Mouse (Mus musculus) frontal cortex, postnatal 36 days (tissue): Measurements from ENCODE around the gene Unc45b.

Experiments
- DNase-seq, 2 experiments: peaks; one replicate each; pipeline ENCODE4 v3.0.0; 2022; ENCODE audit warnings: low spot score in 2 of 2

The Unc45b gene

DNA sequence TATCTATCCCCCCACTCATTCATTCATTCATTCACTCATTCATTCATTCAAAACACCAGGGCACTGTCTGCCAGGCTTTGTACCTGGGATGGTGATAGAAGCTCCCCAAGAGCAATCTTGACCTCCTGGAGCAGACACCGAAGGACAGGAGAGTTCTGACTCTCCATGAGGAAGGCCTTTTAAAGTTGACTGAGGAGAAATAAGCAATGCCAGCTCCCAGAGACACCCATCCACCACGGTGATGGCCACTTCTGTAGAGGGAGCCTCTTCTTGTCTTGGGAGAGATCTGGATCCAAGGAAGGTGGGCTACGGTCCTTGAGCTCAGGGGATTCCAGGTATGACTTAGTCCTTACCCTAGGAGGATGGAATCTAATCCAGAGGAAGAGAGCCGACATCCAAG, at the start of gene Unc45b:
Unc45b (plus strand) TSS at position 301 of the 400 bp plus-strand sequence.
- no peak for DNase-seq

DNA sequence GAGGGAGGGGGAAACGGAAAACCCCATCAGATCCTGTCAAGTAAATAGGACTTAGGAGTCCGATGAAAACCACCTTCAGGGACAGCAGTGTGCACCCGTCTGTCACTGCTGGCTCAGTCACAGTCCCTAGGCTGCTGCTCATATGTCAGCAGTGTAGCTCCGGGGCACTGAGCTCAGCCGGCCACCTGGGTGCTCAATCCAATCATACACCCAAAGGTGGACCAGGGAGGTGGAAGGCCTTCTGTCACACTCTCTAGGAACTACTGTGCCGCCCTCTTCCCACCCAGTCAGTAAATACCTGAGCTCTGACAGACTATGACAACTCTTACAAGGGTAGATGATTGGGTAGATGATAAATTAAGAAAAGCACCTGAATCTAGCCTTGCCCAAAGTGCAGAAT, 49.6 kb upstream of the Unc45b start:
- DNase-seq = no peak

DNA sequence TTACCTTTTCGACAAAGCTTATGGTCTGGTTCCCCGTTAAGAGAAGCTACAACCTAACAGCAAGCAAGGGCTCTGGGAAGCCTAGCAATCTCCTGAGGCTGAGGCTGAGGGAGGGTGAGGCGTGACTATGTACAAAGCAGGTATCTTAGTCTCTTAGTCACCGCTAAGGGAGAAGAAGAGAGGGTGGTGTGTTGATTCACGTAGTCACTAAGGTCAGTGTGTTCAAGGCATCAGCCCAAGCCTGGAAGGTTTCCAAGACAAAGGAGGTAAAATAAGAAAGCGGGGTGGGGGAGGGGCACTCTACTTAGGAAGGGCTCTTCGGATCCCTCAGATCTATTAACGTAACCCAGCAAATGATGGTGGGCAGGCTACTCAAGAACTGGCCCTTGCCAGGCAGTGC, 48.8 kb upstream of the Unc45b start:
- no peak for DNase-seq

DNA sequence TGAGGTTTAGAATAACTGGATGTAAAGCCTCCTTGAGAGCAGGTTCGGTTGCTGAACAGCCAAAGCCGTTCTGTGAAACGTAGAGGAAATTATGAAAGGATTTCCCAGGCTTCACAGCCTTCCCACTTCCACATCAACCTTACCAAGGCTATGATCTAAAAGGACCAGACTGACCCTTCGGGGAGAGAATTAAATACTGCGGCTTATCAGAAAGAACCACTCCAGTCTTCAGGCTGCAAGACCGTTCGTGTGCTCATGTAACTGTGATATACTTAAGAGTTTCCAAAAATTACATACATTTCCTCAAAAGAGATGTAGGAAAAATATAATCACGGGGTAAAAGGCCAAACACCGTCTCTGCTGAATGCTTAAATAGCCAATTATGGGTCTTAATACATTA, 47.7 kb upstream of the Unc45b start:
- no peak for DNase-seq

DNA sequence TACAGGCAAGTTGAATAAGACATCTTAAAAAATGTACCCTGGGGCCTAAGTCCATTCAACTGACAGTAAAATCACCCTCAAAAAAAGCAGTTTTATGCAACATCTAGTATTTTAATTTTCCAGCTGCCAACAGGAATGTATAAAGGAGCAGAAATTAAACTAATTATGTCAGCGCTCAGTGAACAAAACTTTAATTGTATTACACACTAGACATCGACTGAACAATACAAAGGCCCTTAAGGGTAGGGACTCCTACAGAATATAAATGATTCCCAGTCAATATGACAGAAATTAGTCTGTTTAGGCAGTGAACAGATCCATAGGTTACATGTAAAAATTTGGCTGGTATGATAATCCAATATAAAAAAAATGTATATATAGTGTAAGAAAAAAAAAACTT, 47.3 kb upstream of the Unc45b start:
- DNase-seq = no peak

DNA sequence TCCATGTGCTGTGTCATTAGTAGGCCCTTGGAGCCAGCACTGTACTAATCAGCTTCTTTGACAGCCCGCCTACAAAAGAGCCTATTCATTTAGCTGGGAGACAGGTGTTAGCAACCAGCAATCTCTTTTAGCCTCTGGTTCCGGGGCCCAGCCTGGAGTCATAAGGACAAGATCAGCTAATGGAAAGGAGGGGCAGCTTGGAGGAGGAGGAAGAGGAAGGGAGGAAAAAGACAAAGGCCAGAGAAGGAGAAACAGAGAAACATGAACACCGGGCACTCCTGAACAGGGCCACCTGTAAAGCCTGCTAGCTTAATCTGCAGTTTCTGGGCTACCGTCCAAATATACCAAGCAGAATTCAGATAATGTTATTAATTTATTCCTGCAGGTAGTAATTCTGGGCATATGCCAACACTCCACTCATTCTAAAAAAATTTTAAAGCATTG, 46.8 kb upstream of the Unc45b start:
- DNase-seq = no peak

DNA sequence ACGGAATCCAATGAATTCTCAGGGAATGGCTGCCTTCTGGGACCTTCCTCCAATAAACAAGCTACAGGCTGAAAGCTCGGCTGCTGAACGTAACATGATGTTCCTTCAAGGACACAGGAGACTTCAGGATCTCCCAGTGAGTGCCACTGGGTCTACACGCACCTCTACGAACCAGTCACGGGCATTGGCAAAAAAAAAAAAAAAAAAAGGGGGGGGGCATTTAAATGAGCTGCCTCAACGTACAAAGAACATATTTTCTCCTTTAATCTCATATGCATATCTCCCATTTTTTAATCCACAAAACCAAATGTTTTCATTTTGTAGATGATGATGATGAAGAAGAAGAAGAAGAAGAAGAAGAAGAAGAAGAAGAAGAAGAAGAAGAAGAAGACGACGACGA, 44.4 kb upstream of the Unc45b start:
- DNase-seq = no peak

DNA sequence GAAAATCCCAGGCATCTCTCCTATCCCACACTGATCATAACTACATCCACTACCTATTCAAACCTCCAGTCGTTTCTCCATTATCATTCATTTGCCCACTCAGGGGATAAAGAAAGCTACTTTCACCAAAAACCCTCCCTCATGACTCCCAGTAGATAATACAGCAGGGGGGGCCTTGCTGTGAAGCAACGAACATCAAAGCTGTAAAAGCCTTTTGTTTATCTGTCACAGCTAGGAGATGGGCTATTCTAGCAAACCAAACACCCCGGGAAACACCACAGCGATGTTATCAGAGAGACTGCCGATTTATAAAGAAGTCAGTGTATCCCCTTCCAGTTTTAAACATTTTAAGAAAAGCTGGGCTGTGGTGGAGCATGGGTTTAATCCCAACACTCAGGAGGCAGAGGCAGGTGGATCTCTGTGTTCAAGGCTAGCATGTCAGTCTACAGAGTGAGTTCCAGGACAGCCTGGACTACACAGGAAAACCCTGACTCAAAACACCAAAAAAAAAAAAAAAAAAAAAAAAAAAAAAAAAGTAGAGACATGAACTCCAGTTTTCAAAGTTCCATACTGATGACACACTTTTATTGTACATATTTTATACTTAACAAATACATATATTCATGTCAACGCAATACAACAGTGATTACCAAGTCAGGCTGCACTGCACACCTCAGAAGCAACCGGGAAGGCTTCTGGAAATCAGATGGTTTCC, 43.3 kb upstream of the Unc45b start:
- DNase-seq = no peak

DNA sequence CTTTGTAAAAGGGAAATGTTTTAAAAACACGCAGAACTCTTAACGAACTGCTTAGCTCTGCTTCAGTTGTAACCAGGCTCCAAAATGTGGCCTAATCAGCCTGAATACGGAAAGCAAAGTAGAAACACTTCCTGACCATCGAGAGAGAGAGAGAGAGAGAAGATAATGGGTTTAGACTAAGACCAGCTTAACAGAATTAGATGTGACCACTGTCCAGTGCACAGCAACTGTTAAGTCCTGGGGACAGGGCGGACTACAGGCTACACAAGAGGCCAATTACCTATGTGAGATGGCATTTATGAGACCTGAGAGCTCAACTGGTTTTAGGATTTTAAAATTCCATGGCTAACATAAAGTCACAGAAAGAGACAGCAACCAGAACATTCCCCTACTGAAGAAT, 42.4 kb upstream of the Unc45b start:
- DNase-seq = no peak

DNA sequence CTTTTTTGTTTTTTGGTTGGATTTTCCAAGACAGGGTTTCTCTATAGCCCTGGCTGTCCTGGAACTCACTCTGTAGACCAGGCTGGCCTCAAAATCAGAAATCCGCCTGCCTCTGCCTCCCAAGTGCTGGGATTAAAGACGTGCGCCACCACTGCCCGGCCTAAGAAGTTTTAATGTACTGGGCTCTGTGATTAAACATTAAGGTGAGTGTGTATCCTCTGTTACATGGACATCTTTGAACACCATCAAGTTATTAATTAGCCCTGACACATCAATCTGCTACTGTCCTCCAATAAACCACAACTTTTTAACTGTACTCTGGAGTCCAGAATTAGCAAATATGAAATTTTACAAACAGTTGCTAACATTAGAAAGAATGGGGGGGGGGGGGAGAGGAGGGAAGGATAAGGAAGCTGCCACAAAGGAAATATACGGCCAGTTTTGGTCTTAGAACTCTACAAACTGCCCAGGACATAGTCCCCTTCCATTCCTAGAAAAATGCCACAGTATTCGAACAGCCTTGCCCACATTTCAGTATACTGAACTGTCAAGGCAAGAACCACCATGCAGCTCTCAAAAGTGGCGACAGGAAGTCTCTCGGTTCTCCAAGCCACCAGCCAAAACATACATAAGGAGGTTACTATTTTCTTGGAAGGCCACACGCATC, 40.7 kb upstream of the Unc45b start:
- DNase-seq = no peak

DNA sequence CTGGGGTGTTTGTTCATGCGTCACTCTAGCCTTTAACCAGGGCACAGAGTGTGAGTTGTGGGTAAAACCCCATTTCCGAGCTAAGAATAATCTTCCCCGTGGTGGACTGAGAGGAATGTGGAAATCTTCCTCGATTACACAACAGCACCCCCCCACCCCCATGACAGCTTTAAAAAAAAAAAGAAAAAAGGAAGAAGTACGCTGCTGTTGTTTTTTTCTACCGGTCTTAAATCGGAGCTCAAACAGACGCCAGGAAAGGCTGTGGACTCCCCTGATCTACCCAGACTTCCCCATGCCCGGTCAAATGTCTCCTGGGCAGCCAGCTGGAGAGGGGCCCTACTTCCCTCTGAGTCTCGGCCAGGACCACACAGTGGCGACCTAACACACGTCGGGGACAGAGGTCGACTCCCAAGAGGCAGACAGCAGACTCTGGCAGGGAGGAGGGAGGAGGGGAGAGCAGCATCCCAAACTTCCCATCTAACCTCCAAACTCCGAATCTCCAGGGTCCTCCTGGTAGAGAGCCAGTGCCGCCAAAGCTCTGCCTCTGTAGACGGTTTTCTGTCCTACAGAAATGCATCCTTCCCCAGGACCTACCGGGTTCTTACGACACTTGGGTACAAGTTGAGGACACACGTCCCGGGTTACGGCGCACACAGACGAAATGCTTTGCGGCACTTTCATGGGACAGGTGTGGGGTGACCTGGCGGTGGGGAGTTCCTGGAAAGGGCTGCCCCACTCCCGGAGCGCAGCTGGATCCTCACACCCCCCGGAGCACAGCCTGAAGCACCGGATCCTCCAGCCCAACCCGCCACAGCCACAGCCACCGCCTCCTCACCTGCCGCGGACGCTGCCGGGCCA, 39.9 kb upstream of the Unc45b start:
- DNase-seq = peak; percentile 33 to 35

DNA sequence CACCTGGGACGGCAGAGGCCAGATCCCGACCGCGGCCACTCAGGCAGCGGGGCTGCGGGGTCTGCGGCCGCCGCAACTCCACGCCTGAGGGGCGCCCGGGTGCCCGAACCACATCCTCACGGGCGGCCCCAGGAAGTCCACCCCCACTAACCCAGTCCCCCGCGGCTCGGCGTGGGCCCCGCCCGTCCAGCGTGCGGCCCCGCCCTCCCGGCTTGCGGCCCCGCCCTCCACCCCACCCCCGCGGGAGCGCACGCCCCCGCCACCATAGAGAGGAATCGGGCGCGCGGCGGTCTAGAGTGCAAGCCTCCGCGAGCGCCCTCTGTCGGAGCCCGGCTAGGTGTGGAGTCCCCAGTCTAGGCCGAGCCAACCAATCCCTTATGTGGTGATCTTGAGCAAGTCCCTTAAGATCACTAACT, 39.3 kb upstream of the Unc45b start, which contains the start of gene Rffl:
Rffl (minus strand) TSS at position 180 of the 416 bp plus-strand sequence.
- DNase-seq = peak; percentile 87 to 91

DNA sequence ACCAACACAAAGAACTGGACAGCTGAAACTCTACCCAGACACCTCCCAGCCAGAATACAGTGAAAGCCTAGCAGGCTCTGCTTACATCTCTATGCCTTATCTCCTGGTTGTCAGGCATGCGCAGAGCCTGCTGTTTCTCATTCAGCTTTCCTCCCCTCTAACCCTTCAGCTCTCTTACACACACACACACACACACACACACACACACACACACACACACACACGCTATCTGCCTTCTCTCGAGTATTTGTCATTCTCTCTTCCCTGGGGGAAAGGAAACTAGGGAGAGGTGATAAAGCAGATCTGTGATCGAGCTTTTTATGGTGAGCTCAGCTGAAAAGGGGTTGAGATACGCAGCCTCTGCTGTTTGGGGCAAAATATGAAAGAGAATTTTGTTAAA, 35.4 kb upstream of the Unc45b start:
- no peak for DNase-seq

DNA sequence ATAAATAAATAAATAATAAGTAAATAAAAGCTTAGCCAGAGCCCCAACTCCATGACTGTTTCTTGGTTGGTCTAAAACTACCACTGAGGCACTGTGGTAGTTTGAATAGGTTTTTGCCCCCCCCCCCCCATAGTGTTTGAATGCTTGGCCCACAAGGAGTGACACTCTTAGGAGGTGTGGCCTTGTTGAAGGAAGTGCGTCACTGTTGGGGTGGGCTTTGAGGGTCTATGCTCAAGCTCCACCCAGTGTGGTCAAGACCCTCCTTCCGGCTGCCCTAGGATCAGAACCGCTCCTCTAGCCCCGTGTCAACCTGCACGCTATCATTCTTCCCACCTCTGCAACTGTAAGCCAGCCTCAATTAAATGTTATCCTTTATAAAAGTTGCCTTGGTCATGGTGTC, 34.7 kb upstream of the Unc45b start:
- DNase-seq = no peak

DNA sequence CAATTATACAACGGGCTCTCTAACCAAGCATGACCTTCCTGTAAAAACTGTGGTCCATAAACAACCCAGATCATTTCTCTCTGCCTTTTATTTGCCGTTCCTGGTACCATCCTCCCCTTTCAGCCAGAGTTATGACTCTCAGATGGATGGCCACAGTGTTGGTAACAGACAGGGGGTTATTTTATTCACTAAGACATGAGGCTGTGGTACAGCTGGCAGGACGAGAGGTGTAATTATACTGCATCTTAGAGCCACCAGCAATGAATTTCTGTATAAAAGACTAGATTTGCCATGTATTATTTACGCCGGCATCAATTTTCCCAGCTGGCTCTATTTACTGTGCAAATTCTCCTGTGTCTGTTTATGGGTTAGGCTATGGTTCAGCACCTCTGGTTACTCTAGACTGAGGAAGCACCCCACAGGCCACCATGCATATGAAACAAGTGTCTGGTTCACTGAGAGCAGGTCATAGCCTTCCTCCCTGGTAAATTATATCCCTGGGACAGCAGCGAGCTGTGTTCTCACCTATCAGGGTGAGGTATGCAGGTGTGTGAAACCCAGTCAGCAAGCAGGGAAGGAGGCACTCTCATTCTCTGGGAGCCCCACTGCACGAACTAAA, 32.5 kb upstream of the Unc45b start:
- DNase-seq = no peak

DNA sequence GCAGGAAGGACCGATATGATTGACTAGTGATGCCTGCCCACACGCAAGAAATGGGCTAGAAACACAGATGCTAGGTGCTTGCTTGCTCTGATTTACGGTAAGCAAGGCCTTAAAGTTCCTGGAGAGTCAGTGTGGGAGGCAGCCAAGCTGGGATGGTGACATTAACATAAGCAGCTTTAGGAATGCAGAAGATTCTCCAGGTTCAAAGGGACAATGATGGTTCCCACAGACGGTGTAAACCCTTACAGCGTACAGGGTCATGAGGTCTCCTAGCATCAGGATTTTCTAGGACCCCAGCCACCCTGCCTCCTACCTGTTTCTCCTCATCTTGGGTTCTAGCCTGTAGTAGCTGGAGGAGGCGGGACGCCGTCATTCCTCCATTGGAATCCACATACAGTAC, 27.2 kb upstream of the Unc45b start:
- DNase-seq = no peak

DNA sequence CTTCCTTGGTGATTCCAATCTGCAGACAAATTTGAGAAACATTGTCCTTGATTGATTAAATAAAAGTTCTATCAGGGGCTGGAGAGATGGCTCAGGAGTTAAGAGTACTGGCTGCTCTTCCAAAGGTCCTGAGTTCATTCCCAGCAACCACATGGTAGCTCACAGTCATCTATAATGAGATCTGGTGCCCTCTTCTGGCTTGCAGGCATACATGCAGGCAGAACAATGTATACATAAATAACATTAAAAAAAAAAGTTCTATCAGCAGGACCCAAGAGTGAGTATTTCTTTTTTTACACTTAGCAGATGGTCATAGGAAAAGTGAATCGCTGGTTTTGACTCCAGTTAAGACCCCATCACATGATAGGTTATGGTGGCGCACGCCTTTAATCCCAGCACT, 23.8 kb upstream of the Unc45b start:
- DNase-seq = no peak

DNA sequence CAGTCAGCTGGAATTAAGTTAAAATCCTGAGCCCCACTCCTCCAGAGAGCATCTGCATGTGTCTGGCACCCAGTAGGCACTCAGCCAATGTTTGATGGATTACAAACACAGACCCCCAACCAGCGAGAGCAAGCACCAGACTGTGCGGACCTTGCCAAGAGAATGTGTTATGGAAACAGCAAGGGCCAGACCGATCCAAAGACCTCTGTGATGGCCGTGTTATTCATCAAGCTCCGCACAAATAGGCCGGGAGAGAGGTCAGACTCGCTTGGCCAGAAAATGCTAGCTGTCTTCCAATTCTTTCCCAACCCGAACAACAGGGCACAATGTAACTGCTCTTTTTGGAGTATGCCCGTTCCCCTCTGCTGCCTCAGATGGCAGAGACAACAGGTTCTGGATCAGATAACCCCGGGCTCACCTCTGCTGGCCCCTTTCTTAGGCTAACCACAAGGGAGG, 21.8 kb upstream of the Unc45b start:
- peak in 1 of 2 experiments; percentile 11 for DNase-seq

DNA sequence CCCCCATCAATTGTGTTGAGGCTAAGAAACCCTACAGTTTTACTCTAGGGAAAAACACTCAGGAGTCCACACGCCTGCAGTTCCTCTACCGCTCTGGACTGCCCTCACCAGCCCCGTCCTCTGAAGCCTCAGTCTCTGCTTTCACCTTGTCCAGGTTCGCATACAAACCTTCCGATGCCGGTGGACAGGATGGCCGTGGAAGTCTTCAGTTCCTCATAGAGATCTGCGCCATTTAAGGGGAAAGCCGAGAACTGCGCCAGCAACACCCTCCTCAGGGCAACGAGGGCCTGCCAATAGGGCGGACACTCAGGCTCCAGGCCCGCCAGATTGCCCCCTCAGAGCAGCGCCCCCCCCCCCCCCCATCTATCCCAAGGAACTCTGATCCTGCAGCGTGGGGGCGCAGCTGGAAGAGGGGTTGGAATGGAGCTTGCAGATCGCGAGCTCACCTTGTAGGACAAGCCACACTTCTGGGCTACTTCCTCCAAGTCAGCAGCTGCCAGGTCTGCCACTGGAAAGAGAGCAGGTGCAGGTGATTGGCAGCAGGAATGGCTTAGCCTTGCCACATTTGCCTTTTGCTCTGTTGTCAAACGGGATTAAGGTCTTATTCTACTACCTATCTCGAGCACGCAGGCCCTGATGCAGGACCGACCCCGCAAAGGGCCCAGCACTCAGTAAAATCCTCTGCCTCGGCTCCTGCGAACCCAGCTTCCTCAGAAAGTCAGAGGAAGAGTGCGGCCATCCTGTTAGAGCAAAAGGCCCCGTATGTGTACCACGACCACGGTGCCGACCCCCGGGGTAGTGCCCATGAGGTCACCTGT, 20.6 kb upstream of the Unc45b start:
- DNase-seq = no peak

DNA sequence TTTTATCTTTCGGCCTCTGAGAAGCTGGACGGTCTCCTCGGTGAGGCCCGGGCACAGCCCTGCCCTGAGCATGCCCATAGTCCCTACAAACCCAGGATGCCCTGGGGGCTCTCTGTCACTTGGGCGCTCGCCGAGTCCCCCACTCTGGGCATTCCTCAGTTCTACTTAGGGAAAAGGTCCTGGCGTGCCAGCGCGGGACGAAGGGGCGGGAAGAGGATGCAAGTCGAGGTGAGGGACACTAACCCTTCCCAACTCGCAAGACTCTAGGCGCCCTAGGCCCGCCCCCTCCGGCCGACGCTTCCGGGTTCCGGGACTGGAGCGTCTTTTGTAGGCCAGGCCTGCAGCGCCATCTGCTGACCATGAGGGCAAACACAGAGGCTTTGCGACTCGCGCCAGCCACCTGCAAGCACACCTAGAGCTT, 20.0 kb upstream of the Unc45b start, which contains the start of gene Rad51d:
Rad51d (minus strand) TSS at position 273 of the 421 bp plus-strand sequence.
- peak; percentile 91 to 94 for DNase-seq

DNA sequence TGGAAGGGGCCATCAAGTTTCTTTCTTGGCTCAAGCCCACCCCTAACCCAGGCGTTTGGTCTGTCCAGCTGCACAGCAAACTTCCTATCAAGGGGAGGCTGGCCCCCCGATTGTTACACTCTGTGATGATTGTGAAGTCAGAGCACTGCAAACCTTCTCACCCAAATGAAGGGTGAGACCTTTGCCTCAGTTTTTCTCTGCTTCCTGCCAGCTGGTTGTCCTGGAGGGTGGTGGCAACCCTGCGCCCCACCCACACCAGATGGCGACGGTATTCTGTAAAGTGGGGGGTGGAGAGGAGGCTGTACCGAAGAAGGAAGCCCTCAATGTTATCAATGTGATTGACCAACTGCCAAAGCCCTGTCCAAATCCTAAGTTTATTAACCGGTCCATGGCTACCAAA, 18.4 kb upstream of the Unc45b start, which contains the start of gene Fndc8:
Fndc8 (plus strand) TSS at position 189 of the 400 bp plus-strand sequence.
- no peak for DNase-seq
